Mouse (Mus musculus): ENCODE data around the gene Gm20888.
"Not testable (repeated sequence)": the region's sequence is repeated elsewhere in the genome, so short reads cannot be mapped to it uniquely, and the experiment has no call there.

The Gm20888 gene

DNA sequence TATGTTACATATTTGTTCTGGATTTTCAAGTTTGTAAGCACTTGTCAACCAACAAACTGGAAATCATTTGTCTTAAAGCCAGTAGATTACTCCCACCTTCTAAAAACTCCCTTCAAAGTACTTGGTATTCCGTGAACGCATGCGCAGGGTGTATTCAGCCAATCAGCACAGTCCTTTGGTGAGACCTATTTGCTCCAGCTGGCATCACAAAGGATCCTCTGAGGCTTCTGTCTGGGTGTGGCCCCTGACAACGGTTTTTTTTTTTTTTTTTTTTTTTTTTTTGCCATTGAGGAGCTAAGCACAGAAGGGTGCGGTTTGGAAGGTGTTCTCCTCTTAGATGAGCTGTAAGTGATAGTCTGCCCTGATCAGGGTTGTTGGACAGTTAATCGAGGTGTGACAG lies at the start of gene Gm20888:
Gene Gm20888 (plus strand): TSS at position 301 of the 400 bp plus-strand sequence.
- not testable (repeated sequence) for DNase-seq (ENCODE audit: low spot score)
